Mouse (Mus musculus) heart, adult 2 months (tissue): Measurements from ENCODE around the gene Veph1. TPM values are rescaled to one million over a fixed set of nuclear protein-coding genes. Genes with fewer than 3 reads are reported as not detected.

Experiments
- DNase-seq, 2 experiments: peaks; one replicate each; pipeline ENCODE4 v3.0.0; 2021
- H3K27ac ChIP-seq: fragments of 200-600 bp; 2 replicates; pipeline ENCODE4 v1.8.1; 2022
- H3K27me3 ChIP-seq: fragments of 200-500 bp; 2 replicates; pipeline ENCODE4 v1.6.1; 2012; ENCODE audit warnings: mild to moderate bottlenecking, low read length, inconsistent platforms, mixed read lengths; ENCODE audit not compliant: control insufficient read depth, insufficient read depth
- H3K36me3 ChIP-seq: fragments of 200-500 bp; 2 replicates; pipeline ENCODE4 v1.6.1; 2012; ENCODE audit warnings: low read length, inconsistent platforms; ENCODE audit not compliant: control insufficient read depth, insufficient read depth
- H3K4me1 ChIP-seq: fragments of 200-500 bp; 2 replicates; pipeline ENCODE4 v1.6.1; 2011; ENCODE audit warnings: low read length; ENCODE audit not compliant: control insufficient read depth, insufficient read depth
- H3K4me3 ChIP-seq: fragments of 200-600 bp; 2 replicates; pipeline ENCODE4 v1.8.1; 2022
- H3K79me2 ChIP-seq: fragments of 200-500 bp; replicated peaks from 2 replicates; pipeline ENCODE4 v1.6.1; 2012; ENCODE audit warnings: mild to moderate bottlenecking, inconsistent platforms, low read length, moderate library complexity, mixed read lengths; ENCODE audit not compliant: control insufficient read depth, insufficient read depth
- H3K9ac ChIP-seq: fragments of 200-500 bp; 2 replicates; pipeline ENCODE4 v1.6.1; 2012; ENCODE audit warnings: low read depth, mild to moderate bottlenecking, control low read depth, inconsistent platforms, low read length, mixed read lengths
- CTCF ChIP-seq: fragments of 200-600 bp; IDR thresholded peaks from 2 replicates; pipeline ENCODE4 v1.8.1; 2022; ENCODE audit warnings: antibody characterized with exemption, mild to moderate bottlenecking, moderate library complexity
- EP300 ChIP-seq: fragments of 200-500 bp; IDR thresholded peaks from 2 replicates; pipeline ENCODE4 v1.6.1; 2011; ENCODE audit warnings: low read depth, low read length, control low read depth; ENCODE audit not compliant: insufficient read depth
- POLR2A ChIP-seq: fragments of 200-500 bp; IDR thresholded peaks from 2 replicates; pipeline ENCODE4 v1.6.1; 2011; ENCODE audit warnings: mild to moderate bottlenecking, low read depth, low read length, control low read depth; ENCODE audit not compliant: insufficient read depth
- WGBS: fragments of 180-500 bp; shearing (Covaris S2); methylation state at CpG from one replicate; pipeline ENCODE4 v1.1.7; 2018; 5-methylcytosine and 5-hydroxymethylcytosine counted together
- intact Hi-C: fragments of 180-260 bp; cut with DNase I; formaldehyde crosslinking; loops from one replicate; pipeline ENCODE4 v1.15.1; 2025
- polyA plus RNA-seq: library from polyadenylated mRNA; depleted of rRNA; stranded (reverse); fragments of >200 nt; gene quantifications from 2 replicates; pipeline ENCODE4 v1.2.3, GENCODE M21; 2012
- total RNA-seq, 2 experiments: library from RNA; stranded (reverse); gene quantifications; 2 replicates each; pipeline ENCODE4 v1.2.3; 2021

Gene Veph1
- total and polyA plus RNA-seq, 3 experiments, result 0.04 TPM; not detected in 2

- 85% methylated on average over 16 of the region's 16 CpGs for WGBS
- H3K4me1 ChIP-seq, result no peaks in the 10 kb centered on the region
- no peak overlapping the region for H3K9ac ChIP-seq
- H3K27ac ChIP-seq, result no peak overlapping the region
- no peak overlapping the region for H3K4me3 ChIP-seq
- H3K79me2 ChIP-seq, result no peaks in the 10 kb centered on the region
- intact Hi-C loops, result no loop called here
- no peak for DNase-seq
- H3K36me3 ChIP-seq, result no peaks in the 10 kb centered on the region
- TF ChIP-seq CTCF (no peak), EP300 (no peak), POLR2A (no peak)
- H3K27me3 ChIP-seq, result no peaks in the 10 kb centered on the region
Measured at GRCm38 (mm10) chr3:66325962-66326834, 29.6 kb upstream of the Veph1 start.

DNA sequence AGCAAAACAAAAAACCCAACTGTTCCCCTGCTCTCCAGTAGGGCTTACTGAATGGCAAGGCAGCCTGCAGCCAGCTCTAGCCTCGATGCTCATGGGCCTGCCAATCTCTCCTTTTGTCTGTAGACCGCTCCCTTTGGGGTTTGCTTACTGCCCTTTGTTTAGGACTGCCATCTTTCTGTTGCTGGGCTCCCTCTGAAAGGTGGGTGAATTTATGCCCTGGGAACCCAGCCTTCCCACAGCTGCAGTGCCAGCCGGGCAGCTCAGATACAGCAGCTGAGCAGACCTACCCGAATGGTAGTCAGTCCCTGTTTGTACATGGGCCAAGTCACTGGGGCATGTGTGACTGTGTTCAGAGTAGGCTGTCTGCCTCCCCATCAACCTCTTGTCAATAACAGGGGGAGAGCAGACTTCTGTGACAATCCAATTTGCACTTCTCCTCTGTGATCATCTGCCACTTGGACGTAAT is 28.9 kb upstream of the Veph1 start:
- Histone ChIP-seq H3K79me2 (no peaks in the 10 kb centered on the region), H3K4me1 (no peaks in the 10 kb centered on the region), H3K27ac (no peak overlapping the region), H3K4me3 (no peak overlapping the region), H3K27me3 (no peaks in the 10 kb centered on the region), H3K36me3 (no peaks in the 10 kb centered on the region), H3K9ac (no peak overlapping the region)
- intact Hi-C loops, result no loop called here
- TF ChIP-seq POLR2A (no peak), EP300 (no peak), CTCF (no peak)
- WGBS, result 83% methylated on average over 5 of the region's 5 CpGs
- no peak for DNase-seq

GRCm38 (mm10) chr3:66314793-66315715 is 18.4 kb upstream of the Veph1 start:
- Histone ChIP-seq H3K27me3 (no peaks in the 10 kb centered on the region), H3K27ac (no peak overlapping the region), H3K79me2 (no peaks in the 10 kb centered on the region), H3K4me1 (no peaks in the 10 kb centered on the region), H3K4me3 (no peak overlapping the region), H3K9ac (no peak overlapping the region), H3K36me3 (no peaks in the 10 kb centered on the region)
- DNase-seq, result no peak
- intact Hi-C loops, result no loop called here
- TF ChIP-seq EP300, result no peak
- no peak for TF ChIP-seq CTCF
- TF ChIP-seq POLR2A, result no peak
- 63% methylated on average over 8 of the region's 8 CpGs for WGBS

DNA sequence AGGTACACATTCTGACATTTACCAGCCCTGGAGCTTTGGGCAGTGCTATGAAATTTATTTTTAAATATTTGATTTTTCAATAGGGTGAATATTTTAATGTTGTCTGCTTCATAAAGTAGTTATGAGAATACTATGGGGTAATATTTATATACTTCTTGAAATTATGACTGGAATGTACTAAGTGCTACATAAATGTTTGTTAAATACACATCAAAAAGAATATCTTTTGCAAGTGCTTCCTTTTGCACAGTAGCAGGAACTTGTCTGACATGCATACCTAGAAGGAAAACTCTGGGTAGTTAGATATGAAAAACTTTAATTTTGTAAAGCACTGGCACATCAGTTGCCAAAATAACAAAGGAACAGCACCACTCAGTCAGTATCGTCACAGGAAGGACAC is 13.9 kb upstream of the Veph1 start:
- TF ChIP-seq EP300 (no peak), POLR2A (no peak), CTCF (no peak)
- Histone ChIP-seq H3K79me2 (no peaks in the 10 kb centered on the region), H3K9ac (no peak overlapping the region), H3K4me3 (no peak overlapping the region), H3K27me3 (no peaks in the 10 kb centered on the region), H3K27ac (no peak overlapping the region), H3K36me3 (no peaks in the 10 kb centered on the region), H3K4me1 (no peaks in the 10 kb centered on the region)
- intact Hi-C loops, result no loop called here
- WGBS, result 76% methylated on average over 1 of the region's 1 CpGs
- DNase-seq, result no peak

GRCm38 (mm10) chr3:66309531-66309930 is 12.9 kb upstream of the Veph1 start:
- TF ChIP-seq POLR2A (no peak), EP300 (no peak), CTCF (no peak)
- intact Hi-C loops, result no loop called here
- DNase-seq, result no peak
- Histone ChIP-seq H3K9ac (no peak overlapping the region), H3K27me3 (no peaks in the 10 kb centered on the region), H3K4me1 (no peaks in the 10 kb centered on the region), H3K27ac (no peak overlapping the region), H3K79me2 (no peaks in the 10 kb centered on the region), H3K36me3 (no peaks in the 10 kb centered on the region), H3K4me3 (no peak overlapping the region)
- 82% methylated on average over 1 of the region's 1 CpGs for WGBS
